Mouse (Mus musculus) CH12.LX (cell line): ENCODE measurements around the gene Rsbn1. TPM values are rescaled to one million over a fixed set of nuclear protein-coding genes. Genes with fewer than 3 reads are reported as not detected.

Source experiments
- DNase-seq: peaks from one replicate; pipeline ENCODE4 v3.0.0-alpha.2; 2013; ENCODE audit errors: extremely low read depth
- H3K27ac ChIP-seq: 2 replicates; pipeline ENCODE4 v1.5.1; 2012; ENCODE audit warnings: low read depth, mild to moderate bottlenecking, control low read depth, moderate library complexity; ENCODE audit not compliant: insufficient read depth
- H3K27me3 ChIP-seq: replicated peaks from 2 replicates; pipeline ENCODE3; 2012; ENCODE audit warnings: inconsistent platforms
- H3K36me3 ChIP-seq, 2 experiments: replicated peaks in 1 of 2; 2 replicates each; pipeline versions ENCODE3 to v1.6.1; 2012; ENCODE audit warnings: inconsistent platforms in 1 of 2, low read length in 1 of 2, mild to moderate bottlenecking in 1 of 2, mixed read lengths in 1 of 2, moderate library complexity in 1 of 2; ENCODE audit not compliant: control insufficient read depth in 1 of 2, insufficient read depth in 1 of 2
- H3K4me1 ChIP-seq, 2 experiments: 2 replicates each; pipeline ENCODE4 v1.6.1; 2012; ENCODE audit warnings: inconsistent platforms in 1 of 2, moderate library complexity in 1 of 2; ENCODE audit not compliant: insufficient read depth in 2 of 2, control insufficient read depth in 1 of 2
- H3K4me2 ChIP-seq: 2 replicates; pipeline ENCODE4 v1.6.1; 2012; ENCODE audit warnings: low read depth, mild to moderate bottlenecking, control low read depth; ENCODE audit not compliant: poor library complexity, insufficient read depth, severe bottlenecking
- H3K4me3 ChIP-seq, 3 experiments: fragments of 150-350 bp in 1 of 3; sonication (generic) in 1 of 3; replicated peaks in 1 of 3; 2 replicates each; pipeline versions ENCODE3 to v1.5.1; 2011 to 2012; ENCODE audit warnings: low read depth in 2 of 3, low read length in 2 of 3, mild to moderate bottlenecking in 2 of 3, moderate library complexity in 2 of 3, control low read depth in 1 of 3, improper control_type of control experiment in 1 of 3, inconsistent platforms in 1 of 3, mixed read lengths in 1 of 3; ENCODE audit not compliant: poor library complexity in 1 of 3
- H3K79me2 ChIP-seq: replicated peaks from 2 replicates; pipeline ENCODE4 v1.6.1; 2012; ENCODE audit warnings: mild to moderate bottlenecking, moderate library complexity; ENCODE audit not compliant: control insufficient read depth, poor library complexity, insufficient read depth, severe bottlenecking; ENCODE audit errors: extremely low read depth
- H3K9ac ChIP-seq: 2 replicates; pipeline ENCODE4 v1.6.1; 2012; ENCODE audit warnings: low read depth, mild to moderate bottlenecking, control low read depth, moderate library complexity; ENCODE audit not compliant: insufficient read depth
- H3K9me3 ChIP-seq: replicated peaks from 2 replicates; pipeline ENCODE3; 2012; ENCODE audit warnings: low read length, inconsistent platforms, mixed read lengths
- BHLHE40 ChIP-seq: IDR thresholded peaks from 2 replicates; pipeline ENCODE4 v1.6.1; 2011; ENCODE audit warnings: mild to moderate bottlenecking, low read depth, low read length, improper control_type of control experiment
- CHD2 ChIP-seq: IDR thresholded peaks from 2 replicates; pipeline ENCODE4 v1.6.1; 2011; ENCODE audit warnings: low read length, improper control_type of control experiment
- CTCF ChIP-seq, 2 experiments: IDR thresholded peaks in 1 of 2; conservative IDR thresholded peaks in 1 of 2; 2 replicates each; pipeline ENCODE4 v1.5.1; 2011 to 2012; ENCODE audit warnings: low read depth in 2 of 2, low read length in 2 of 2, improper control_type of control experiment in 1 of 2, inconsistent platforms in 1 of 2, mild to moderate bottlenecking in 1 of 2, moderate library complexity in 1 of 2
- ELF1 ChIP-seq: IDR thresholded peaks from 2 replicates; pipeline ENCODE4 v1.6.1; 2014; ENCODE audit warnings: low read depth, mild to moderate bottlenecking, inconsistent platforms, low read length, improper control_type of control experiment
- EP300 ChIP-seq: IDR thresholded peaks from 2 replicates; pipeline ENCODE4 v1.6.1; 2011; ENCODE audit warnings: low read length, improper control_type of control experiment
- ETS1 ChIP-seq: conservative IDR thresholded peaks from 2 replicates; pipeline ENCODE4 v1.6.1; 2012; ENCODE audit warnings: low read depth, mild to moderate bottlenecking, inconsistent platforms, low read length, improper control_type of control experiment, moderate library complexity
- GABPA ChIP-seq: IDR thresholded peaks from 2 replicates; pipeline ENCODE4 v1.6.1; 2012; ENCODE audit warnings: low read depth, low read length, improper control_type of control experiment, inconsistent platforms; ENCODE audit not compliant: insufficient replicate concordance
- HCFC1 ChIP-seq: IDR thresholded peaks from 2 replicates; pipeline ENCODE4 v1.6.1; 2012; ENCODE audit warnings: low read depth, mild to moderate bottlenecking, inconsistent platforms, low read length, improper control_type of control experiment
- JUND ChIP-seq: conservative IDR thresholded peaks from 2 replicates; pipeline ENCODE4 v1.6.1; 2011; ENCODE audit warnings: low read depth, low read length, improper control_type of control experiment
- KAT2A ChIP-seq: IDR thresholded peaks from 2 replicates; pipeline ENCODE4 v1.6.1; 2012; ENCODE audit warnings: low read length, improper control_type of control experiment, inconsistent platforms; ENCODE audit not compliant: insufficient replicate concordance
- MAFK ChIP-seq: IDR thresholded peaks from 2 replicates; pipeline ENCODE4 v1.6.1; 2011; ENCODE audit warnings: low read length, improper control_type of control experiment; ENCODE audit not compliant: insufficient replicate concordance
- MAX ChIP-seq: IDR thresholded peaks from 2 replicates; pipeline ENCODE4 v1.6.1; 2011; ENCODE audit warnings: low read length, improper control_type of control experiment
- MAZ ChIP-seq: IDR thresholded peaks from 2 replicates; pipeline ENCODE4 v1.6.1; 2012; ENCODE audit warnings: low read depth, mild to moderate bottlenecking, inconsistent platforms, low read length, improper control_type of control experiment, moderate library complexity
- MEF2A ChIP-seq: IDR thresholded peaks from 2 replicates; pipeline ENCODE4 v1.6.1; 2014; ENCODE audit warnings: low read depth, mild to moderate bottlenecking, inconsistent platforms, low read length, improper control_type of control experiment, borderline replicate concordance
- MYC ChIP-seq: IDR thresholded peaks from 2 replicates; pipeline ENCODE4 v1.6.1; 2011; ENCODE audit warnings: low read depth, mild to moderate bottlenecking, improper control_type of control experiment, low read length
- NELFE ChIP-seq: IDR thresholded peaks from 2 replicates; pipeline ENCODE4 v1.6.1; 2011; ENCODE audit warnings: low read depth, low read length, improper control_type of control experiment
- NRF1 ChIP-seq: IDR thresholded peaks from 2 replicates; pipeline ENCODE4 v1.6.1; 2014; ENCODE audit warnings: low read depth, mild to moderate bottlenecking, inconsistent platforms, low read length, improper control_type of control experiment, moderate library complexity
- PAX5 ChIP-seq: IDR thresholded peaks from 2 replicates; pipeline ENCODE4 v1.6.1; 2012; ENCODE audit warnings: low read length, inconsistent platforms, mixed read lengths
- POLR2A ChIP-seq: IDR thresholded peaks from 2 replicates; pipeline ENCODE4 v1.6.1; 2011; ENCODE audit warnings: low read depth, mild to moderate bottlenecking, improper control_type of control experiment, low read length
- POLR2AphosphoS2 ChIP-seq: IDR thresholded peaks from 2 replicates; pipeline ENCODE4 v1.6.1; 2011; ENCODE audit warnings: low read depth, low read length, improper control_type of control experiment
- RAD21 ChIP-seq: IDR thresholded peaks from 2 replicates; pipeline ENCODE4 v1.6.1; 2011; ENCODE audit warnings: low read depth, mild to moderate bottlenecking, low read length, improper control_type of control experiment, moderate library complexity
- RCOR1 ChIP-seq: conservative IDR thresholded peaks from 2 replicates; pipeline ENCODE4 v1.6.1; 2012; ENCODE audit warnings: low read depth, mild to moderate bottlenecking, inconsistent platforms, low read length, improper control_type of control experiment
- SIN3A ChIP-seq: IDR thresholded peaks from 2 replicates; pipeline ENCODE4 v1.6.1; 2012; ENCODE audit warnings: low read length, improper control_type of control experiment, inconsistent platforms
- SMC3 ChIP-seq: IDR thresholded peaks from 2 replicates; pipeline ENCODE4 v1.6.1; 2011; ENCODE audit warnings: low read depth, low read length, improper control_type of control experiment
- TBP ChIP-seq: conservative IDR thresholded peaks from 2 replicates; pipeline ENCODE4 v1.6.1; 2011; ENCODE audit warnings: low read depth, low read length, improper control_type of control experiment
- UBTF ChIP-seq: IDR thresholded peaks from 2 replicates; pipeline ENCODE4 v1.6.1; 2012; ENCODE audit warnings: low read depth, mild to moderate bottlenecking, inconsistent platforms, low read length, improper control_type of control experiment, moderate library complexity
- USF1 ChIP-seq: IDR thresholded peaks from 2 replicates; pipeline ENCODE4 v1.6.1; 2014; ENCODE audit warnings: low read depth, mild to moderate bottlenecking, inconsistent platforms, low read length, improper control_type of control experiment
- USF2 ChIP-seq: conservative IDR thresholded peaks from 2 replicates; pipeline ENCODE4 v1.6.1; 2011; ENCODE audit warnings: low read depth, low read length, improper control_type of control experiment
- ZC3H11A ChIP-seq: IDR thresholded peaks from 2 replicates; pipeline ENCODE4 v1.6.1; 2012; ENCODE audit warnings: low read depth, mild to moderate bottlenecking, inconsistent platforms, low read length, improper control_type of control experiment
- ZKSCAN1 ChIP-seq: IDR thresholded peaks from 2 replicates; pipeline ENCODE4 v1.6.1; 2012; ENCODE audit warnings: low read depth, inconsistent platforms, low read length, improper control_type of control experiment, borderline replicate concordance
- ZMIZ1 ChIP-seq: IDR thresholded peaks from 2 replicates; pipeline ENCODE4 v1.6.1; 2012; ENCODE audit warnings: low read depth, mild to moderate bottlenecking, inconsistent platforms, low read length, improper control_type of control experiment
- ZNF384 ChIP-seq: IDR thresholded peaks from 2 replicates; pipeline ENCODE4 v1.6.1; 2012; ENCODE audit warnings: low read depth, low read length, improper control_type of control experiment, inconsistent platforms
- dilution Hi-C: fragments of 300-500 bp; cut with MboI; formaldehyde crosslinking; loops from 2 replicates; pipeline ENCODE4 v1.14.3; 2020; ENCODE audit warnings: low sequenced_read_pairs; ENCODE audit not compliant: extremely low pct_unique_long_range_greater_than_20kb, extremely low pct_ligation_motif_present
- in situ Hi-C: fragments of 300-500 bp; cut with MboI; formaldehyde crosslinking; loops from 3 replicates; pipeline ENCODE4 v1.14.3; 2019; ENCODE audit warnings: low sequenced_read_pairs, low pct_ligation_motif_present, low pct_unique_long_range_greater_than_20kb, mixed read lengths
- polyA plus RNA-seq: library from polyadenylated mRNA; unstranded; fragments of >175 nt; gene quantifications from 2 replicates; pipeline ENCODE4 v1.2.1, GENCODE M21; 2012; ENCODE audit warnings: low read depth; ENCODE audit not compliant: insufficient read length
- total RNA-seq, 2 experiments: library from RNA; depleted of rRNA; stranded (reverse); fragments of 300-350 nt in 1 of 2; fragments of >200 nt in 1 of 2; gene quantifications; 2 replicates each; pipeline ENCODE4 v1.2.3; 2012 to 2014

Gene Rsbn1
- total and polyA plus RNA-seq, 3 experiments, result 13.0 to 19.6 (median 13.8) TPM

DNA sequence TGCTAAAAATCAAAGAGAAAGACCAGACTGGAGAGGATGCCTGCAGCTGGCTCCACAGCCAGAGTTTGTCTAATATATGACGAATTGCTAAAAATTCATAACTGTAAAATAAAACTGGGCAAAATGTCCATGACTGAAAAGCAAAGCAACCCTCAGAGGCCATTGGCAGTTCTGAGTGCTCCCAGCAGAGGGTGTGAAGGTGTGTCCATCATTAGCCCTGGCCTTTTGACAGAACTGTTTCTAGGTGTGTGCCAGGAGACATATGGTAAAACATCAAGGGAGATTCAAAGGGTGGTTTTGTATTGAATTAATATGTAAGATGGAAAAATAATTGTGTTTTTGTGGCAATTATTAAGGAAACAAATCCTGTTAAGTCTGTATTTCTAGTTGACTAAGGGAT lies 9.2 kb upstream of the Rsbn1 start:
- Histone ChIP-seq H3K9ac (no peak overlapping the region), H3K9me3 (no peaks in the 10 kb centered on the region), H3K4me3 (no peak overlapping the region), H3K36me3 (peaks cover 39 to 81% of the 10 kb centered on the region in 2 experiments), H3K27ac (no peak overlapping the region), H3K4me1 (peaks cover 6 to 8% of the 10 kb centered on the region in 2 experiments), H3K79me2 (no peaks in the 10 kb centered on the region), H3K4me2 (no peak overlapping the region), H3K27me3 (no peaks in the 10 kb centered on the region)
- no peak for TF ChIP-seq HCFC1
- no peak for TF ChIP-seq JUND
- no peak for TF ChIP-seq CHD2
- TF ChIP-seq TBP, result no peak
- no peak for TF ChIP-seq RCOR1
- no peak for TF ChIP-seq MAX
- no peak for TF ChIP-seq MEF2A
- no peak for TF ChIP-seq NRF1
- TF ChIP-seq MYC, result 0 out of 2 replicates have a peak, but pooled peaks have one; percentile 25
- no peak for TF ChIP-seq POLR2A
- no peak for TF ChIP-seq UBTF
- no peak; the same call in 1 of the 2 replicates for TF ChIP-seq ZC3H11A
- no peak for TF ChIP-seq NELFE
- TF ChIP-seq MAFK, result no peak
- no peak for TF ChIP-seq ETS1
- no peak for TF ChIP-seq POLR2AphosphoS2
- TF ChIP-seq USF2, result no peak
- no peak for TF ChIP-seq SIN3A
- TF ChIP-seq ZNF384, result no peak
- TF ChIP-seq ZKSCAN1, result no peak
- TF ChIP-seq PAX5, result no peak
- no peak for TF ChIP-seq ZMIZ1
- no peak for TF ChIP-seq USF1
- no peak for TF ChIP-seq MAZ
- no peak for TF ChIP-seq EP300
- no peak for TF ChIP-seq GABPA
- TF ChIP-seq SMC3, result peak; percentile 77
- TF ChIP-seq KAT2A, result no peak
- peak; percentile 61 for TF ChIP-seq RAD21
- TF ChIP-seq CTCF (conservative IDR thresholded peaks at IDR 0.05 in 1 of 2, IDR thresholded peaks at IDR 0.05 in 1 of 2; ENCODE audit: low read depth in 2 of 2, low read length in 2 of 2), result peak; percentile 22 to 64; a peak in 2 of 4 replicates
- no peak for TF ChIP-seq ELF1
- TF ChIP-seq BHLHE40, result no peak
- in situ Hi-C loops (no loop called here), dilution Hi-C loops (no loop called here)
- DNase-seq, result peak; percentile 49
